Comparison of ENCODE assay signal across 9 mouse cellular contexts in genomic region chr9:122120089-122120488, GRCm38 (mm10). TPM values are rescaled to one million over a fixed set of nuclear protein-coding genes. Genes with fewer than 3 reads are reported as not detected.
DNase-seq lines count a peak whose midpoint lies in the region; ATAC-seq lines count a peak whose summit lies in the region.
"Had no signal": no experiment of that assay in that cellular context is flagged by ENCODE, and none has a peak within 500 bp of the region (broad histone marks: within the 10 kb centered on the region; RNA-seq: fewer than 3 reads in every experiment).

No protein-coding gene starts in this region.

- ATAC-seq in kidney, embryonic 14.5 days (ENCODE audit: low FRiP score, low TSS enrichment) = no peak
- peak; percentile 20; the same call in 1 of the 2 replicates for ATAC-seq in granulocyte monocyte progenitor cell, adult 5-6 weeks (replicated peaks; ENCODE audit: poor library complexity, severe bottlenecking)
- no peak for ATAC-seq in kidney, embryonic 16.5 days (ENCODE audit: low FRiP score, low TSS enrichment)
- no peak for ATAC-seq in inflammation-experienced regulatory T-cells, adult 6 months

- H3K4me3 ChIP-seq in kidney, embryonic 14.5 days (ENCODE audit: low read length) = no peak overlapping the region
- H3K4me3 ChIP-seq in kidney, embryonic 16.5 days (ENCODE audit: low read length) = no peak overlapping the region
- H3K4me3 ChIP-seq: limb, embryonic 12.5 days had no signal

- H3K36me3 ChIP-seq in kidney, embryonic 14.5 days (ENCODE audit: control insufficient read depth, insufficient read depth, low read length) = no peaks in the 10 kb centered on the region
- H3K36me3 ChIP-seq in kidney, embryonic 16.5 days (ENCODE audit: insufficient read depth, low read length) = no peaks in the 10 kb centered on the region
- H3K36me3 ChIP-seq: limb, embryonic 12.5 days had no signal

- no peaks in the 10 kb centered on the region for H3K27me3 ChIP-seq in kidney, embryonic 14.5 days (ENCODE audit: control insufficient read depth, insufficient read depth, low read length)
- H3K27me3 ChIP-seq in kidney, embryonic 16.5 days (ENCODE audit: insufficient read depth, low read length) = no peaks in the 10 kb centered on the region
- H3K27me3 ChIP-seq: limb, embryonic 12.5 days had no signal

- 46% methylated on average over 3 of the region's 3 CpGs for WGBS in kidney, embryonic 14.5 days
- 59% methylated on average over 3 of the region's 3 CpGs for whole genome bisulfite sequencing in kidney, embryonic 16.5 days

- no peak overlapping the region for H3K9ac ChIP-seq in kidney, embryonic 14.5 days (ENCODE audit: low read depth, low read length)
- H3K9ac ChIP-seq in kidney, embryonic 16.5 days (replicated peaks; ENCODE audit: low read length) = no peak overlapping the region
- H3K9ac ChIP-seq: limb, embryonic 12.5 days had no signal

- no peak overlapping the region for H3K27ac ChIP-seq in kidney, embryonic 14.5 days (ENCODE audit: low read depth, low read length)
- no peak overlapping the region for H3K27ac ChIP-seq in kidney, embryonic 16.5 days (ENCODE audit: low read length)
- H3K27ac ChIP-seq: limb, embryonic 12.5 days had no signal

- H3K4me2 ChIP-seq in kidney, embryonic 14.5 days (replicated peaks; ENCODE audit: low read depth, low read length) = no peak overlapping the region
- H3K4me2 ChIP-seq in kidney, embryonic 16.5 days (replicated peaks; ENCODE audit: low read depth, low read length) = peak overlapping the region; percentile 35
- H3K4me2 ChIP-seq: limb, embryonic 12.5 days had no signal

- H3K4me1 ChIP-seq in kidney, embryonic 14.5 days (ENCODE audit: control insufficient read depth, insufficient read depth, low read length) = no peaks in the 10 kb centered on the region
- H3K4me1 ChIP-seq in kidney, embryonic 16.5 days (ENCODE audit: insufficient read depth, low read length) = peaks cover 14% of the 10 kb centered on the region

- DNase-seq in kidney, adult 11 months = peak; percentile 75
- DNase-seq in ES-CJ7 (ENCODE audit: low read depth, low spot score) = peak; percentile 65
- peak; percentile 75 to 85 for DNase-seq in cerebellum, adult 18-20 months
- peak; percentile 88 for DNase-seq in lung, postnatal 25 days (ENCODE audit: low spot score)

- H3K9me3 ChIP-seq in kidney, embryonic 14.5 days (ENCODE audit: control insufficient read depth, low read length) = no peaks in the 10 kb centered on the region
- H3K9me3 ChIP-seq in kidney, embryonic 16.5 days (ENCODE audit: low read length) = no peaks in the 10 kb centered on the region
- H3K9me3 ChIP-seq: limb, embryonic 12.5 days had no signal

RNA-seq across cellular contexts. Expression of gene Snrk, which starts 3.0 kb away (rescaled TPM):
- polyA plus RNA-seq in kidney, embryonic 14.5 days (2014; fragmentation: Nextera tagmentation; extraction: Ambion mirVana) = 22.5 and 41.1 TPM in 2 replicates
- total RNA-seq in granulocyte monocyte progenitor cell, adult 5-6 weeks (2014; fragmentation: Nextera tagmentation) = 15.4 and 17.8 TPM in 2 replicates
- 19.8 and 25.9 TPM in 2 replicates for total RNA-seq in granulocyte monocyte progenitor cell, adult 5-6 weeks (2017)
- polyA plus RNA-seq in kidney, embryonic 16.5 days (2015; fragmentation: Nextera tagmentation; extraction: Ambion mirVana) = 63.3 and 65.1 TPM in 2 replicates
- polyA plus RNA-seq in inflammation-experienced regulatory T-cells, adult 6 months (2017; shearing (Covaris generic)) = 10 to 100 TPM; 20.1 to 26.7 (median 25.2) TPM
